Mouse (Mus musculus): ENCODE results near the gene Dusp18. TPM values are rescaled to one million over a fixed set of nuclear protein-coding genes. Genes with fewer than 3 reads are reported as not detected.
"Not testable (repeated sequence)": the region's sequence is repeated elsewhere in the genome, so short reads cannot be mapped to it uniquely, and the experiment has no call there.

Gene Dusp18
- total RNA-seq, 2 experiments from 2014 or later: 23.7 to 26.4 TPM

DNA sequence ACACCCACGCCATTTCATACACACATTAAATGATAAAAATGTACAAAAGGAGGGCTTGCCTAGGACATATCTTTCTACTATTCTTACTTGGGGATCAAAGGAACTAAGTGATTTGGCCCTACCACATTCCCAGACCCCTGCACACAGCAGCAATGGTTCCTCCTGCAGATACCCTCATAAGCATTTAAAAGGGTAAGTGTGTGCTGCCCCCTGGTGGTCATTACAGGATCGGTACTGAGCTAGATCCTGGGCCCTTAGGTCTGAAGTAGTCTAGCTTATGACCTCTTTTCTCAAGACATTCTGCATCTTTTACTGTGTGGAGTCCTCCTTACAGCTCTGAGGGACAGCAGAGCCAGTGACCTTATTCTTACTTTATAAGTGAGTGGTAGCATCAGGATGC lies 15.2 kb upstream of the Dusp18 start:
- peak in 1 of 2 experiments; percentile 76 for DNase-seq (ENCODE audit: low spot score in 2 of 2)
- intact Hi-C loops (cut with DNase I): loop anchor here (5.0 kb wide), 1 partner anchor 73 kb away; no protein-coding TSS in a partner anchor

- intact Hi-C loops (cut with DNase I): loop anchor here (5.0 kb wide), 1 partner anchor 76 kb away; no protein-coding TSS in a partner anchor
Observed at GRCm38 (mm10) chr11:3883711-3884110, 11.3 kb upstream of the Dusp18 start.

GRCm38 (mm10) chr11:3887331-3887730 lies 7.7 kb upstream of the Dusp18 start:
- intact Hi-C loops (cut with DNase I): no loop called here

More at GRCm38 (mm10) chr11:3883711-3884110, 11.3 kb upstream of the Dusp18 start:
- DNase-seq (ENCODE audit: low spot score in 2 of 2): no peak

DNA sequence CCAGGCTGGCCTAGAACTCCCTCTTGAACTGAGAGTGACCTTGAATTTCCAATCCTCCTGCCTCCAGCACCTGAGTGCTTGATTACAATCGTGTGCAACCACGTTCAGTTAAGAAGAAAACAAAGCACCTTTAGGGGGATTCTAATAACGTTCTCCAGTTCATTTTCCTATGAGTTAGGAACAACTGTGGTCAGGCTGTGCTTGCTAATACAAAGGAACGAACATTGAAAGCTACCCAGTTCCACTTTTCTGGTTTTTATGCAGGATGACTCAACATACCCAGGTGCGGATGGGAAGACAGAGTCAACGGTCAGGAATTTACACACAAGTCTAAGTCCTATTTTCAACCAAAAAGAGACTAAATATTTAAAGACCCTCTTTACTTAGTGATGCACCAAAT lies 1.1 kb upstream of the Dusp18 start:
- intact Hi-C loops (cut with DNase I): loop anchor here (2.0 kb wide), 1 partner anchor 19 kb away; no protein-coding TSS in a partner anchor
- DNase-seq (ENCODE audit: low spot score in 2 of 2): no peak

More at GRCm38 (mm10) chr11:3887331-3887730, 7.7 kb upstream of the Dusp18 start:
- no peak for DNase-seq (ENCODE audit: low spot score in 2 of 2)

GRCm38 (mm10) chr11:3895458-3895857 lies 418 bp downstream of the Dusp18 start:
- DNase-seq (ENCODE audit: low spot score in 2 of 2): no peak
- intact Hi-C loops (cut with DNase I): loop anchor here (2.0 kb wide), 1 partner anchor 17 kb away; no protein-coding TSS in a partner anchor

GRCm38 (mm10) chr11:3895933-3896332 lies 893 bp downstream of the Dusp18 start:
- no peak for DNase-seq (ENCODE audit: low spot score in 2 of 2)

DNA sequence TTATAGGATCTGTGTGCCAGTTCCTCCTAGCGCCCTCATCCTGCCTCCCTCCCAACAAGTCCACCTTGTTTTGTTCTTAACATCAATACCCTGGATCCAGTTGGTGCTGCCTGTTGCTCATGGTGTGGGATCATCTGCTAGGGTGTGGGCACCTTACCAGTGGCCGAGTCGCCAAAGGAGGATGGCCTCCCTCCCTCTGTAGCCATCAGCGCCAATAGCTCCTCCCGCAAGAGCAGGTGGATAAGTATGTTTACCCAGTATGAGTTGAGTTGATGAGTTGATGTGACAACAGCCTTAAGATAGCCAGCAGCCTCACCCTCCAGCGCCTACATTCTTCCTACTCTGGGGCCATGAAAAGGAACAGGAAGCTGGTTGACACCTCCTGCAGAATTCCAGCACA lies 5.3 kb downstream of the Dusp18 start:
- DNase-seq (ENCODE audit: low spot score in 2 of 2): no peak
- intact Hi-C loops (cut with DNase I): no loop called here

More at GRCm38 (mm10) chr11:3895933-3896332, 893 bp downstream of the Dusp18 start:
- intact Hi-C loops (cut with DNase I): loop anchor here (2.0 kb wide), 1 partner anchor 17 kb away; no protein-coding TSS in a partner anchor

GRCm38 (mm10) chr11:3902516-3902915 lies 7.5 kb downstream of the Dusp18 start:
- intact Hi-C loops (cut with DNase I): no loop called here
- no peak for DNase-seq (ENCODE audit: low spot score in 2 of 2)

- peak; percentile 43 to 59 for DNase-seq (ENCODE audit: low spot score in 2 of 2)
- intact Hi-C loops (cut with DNase I): no loop called here
Observed at GRCm38 (mm10) chr11:3903046-3903445, 8.0 kb downstream of the Dusp18 start.

- intact Hi-C loops (cut with DNase I): no loop called here
- DNase-seq (ENCODE audit: low spot score in 2 of 2): no peak
Observed at GRCm38 (mm10) chr11:3904673-3905072, 9.6 kb downstream of the Dusp18 start.

DNA sequence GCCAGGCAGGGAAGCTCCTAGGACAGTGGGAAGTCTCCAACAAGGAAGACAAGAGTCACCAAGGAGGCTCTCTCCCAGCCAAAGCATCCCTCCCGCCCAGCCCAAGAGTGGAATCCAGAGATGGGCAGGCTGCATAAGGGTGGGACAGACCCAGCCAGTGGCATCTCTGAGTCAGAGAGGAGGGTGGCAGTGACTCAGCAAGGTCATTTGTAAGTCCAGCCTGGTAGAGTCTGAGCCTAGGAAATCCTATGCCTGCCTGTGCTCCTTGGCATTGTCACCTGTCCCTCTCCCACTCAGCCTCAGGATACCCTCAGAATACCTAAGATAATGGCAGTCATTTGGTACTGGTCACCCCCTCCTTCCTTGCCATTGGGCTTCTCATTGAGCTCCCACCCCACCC lies 10.4 kb downstream of the Dusp18 start:
- no peak for DNase-seq (ENCODE audit: low spot score in 2 of 2)
- intact Hi-C loops (cut with DNase I): no loop called here

DNA sequence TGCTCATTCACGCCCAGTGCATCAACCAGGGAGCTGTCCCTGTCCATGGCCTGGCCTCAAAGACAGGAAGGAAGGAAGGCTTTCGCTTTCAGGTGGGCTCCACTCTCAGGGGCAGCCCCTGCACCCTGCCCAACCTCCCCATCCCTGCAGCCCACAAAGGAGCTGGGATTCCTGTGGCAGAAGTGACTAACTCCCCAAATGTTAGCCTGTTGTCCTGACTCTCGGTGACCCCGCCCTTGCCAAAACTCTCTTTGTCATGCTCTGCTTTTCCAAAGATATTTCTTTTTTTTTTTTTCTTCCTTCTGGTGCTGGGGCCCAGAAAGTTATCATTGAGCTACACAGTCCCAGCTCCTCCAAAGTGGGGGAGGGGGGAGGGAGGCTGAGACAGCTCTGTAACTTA lies 14.2 kb downstream of the Dusp18 start:
- DNase-seq (ENCODE audit: low spot score in 2 of 2): no peak
- intact Hi-C loops (cut with DNase I): no loop called here

DNA sequence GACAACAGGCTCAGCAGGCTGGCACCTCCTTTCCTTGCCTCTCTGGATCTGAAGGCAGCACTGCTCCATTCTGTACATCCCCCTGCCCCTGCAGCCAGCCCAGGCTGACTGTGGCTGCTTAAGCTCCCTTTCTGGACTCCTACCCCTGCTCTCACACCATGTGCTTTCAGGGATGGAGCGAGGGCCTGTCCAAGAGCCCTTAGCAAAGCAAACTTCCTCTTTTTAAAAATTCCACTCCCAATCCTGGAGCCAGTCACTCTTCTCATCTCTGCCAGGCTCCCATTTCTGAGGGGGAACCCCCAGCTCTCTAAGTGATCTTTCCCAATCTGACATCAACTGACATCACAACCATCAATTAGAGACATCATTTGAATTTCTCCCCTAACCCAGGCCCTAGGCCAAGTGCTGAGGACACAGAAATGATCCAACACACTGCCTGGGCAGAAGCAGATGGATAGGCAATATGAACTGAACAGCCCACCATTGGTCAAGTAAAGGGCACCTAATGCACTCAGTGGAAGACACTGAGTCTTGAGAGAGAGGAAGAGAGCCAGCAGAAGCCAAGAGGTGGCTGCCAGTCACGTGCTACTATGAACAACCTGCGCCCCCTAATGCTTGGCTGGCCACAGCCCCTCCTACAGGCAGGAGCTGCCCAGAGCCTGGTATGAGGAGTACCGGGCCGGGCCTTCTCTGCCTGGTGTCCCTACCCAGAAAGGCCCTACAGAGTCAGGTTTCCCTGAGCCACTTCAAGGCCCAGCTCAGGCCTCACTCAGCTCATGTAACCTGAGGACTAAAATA lies 15.7 kb downstream of the Dusp18 start:
- no peak for DNase-seq (ENCODE audit: low spot score in 2 of 2)
- intact Hi-C loops (cut with DNase I): loop anchor here (5.0 to 10.0 kb wide), 4 partner anchors 78 to 456 kb away; partner anchors contain the start of gene Rnf185

- intact Hi-C loops (cut with DNase I): loop anchor here (5.0 to 10.0 kb wide), 4 partner anchors 79 to 457 kb away; partner anchors contain the start of gene Rnf185
- DNase-seq (ENCODE audit: low spot score in 2 of 2): not testable (repeated sequence)
Observed at GRCm38 (mm10) chr11:3911440-3911839, 16.4 kb downstream of the Dusp18 start.

- peak; percentile 31 to 42 for DNase-seq (ENCODE audit: low spot score in 2 of 2)
- intact Hi-C loops (cut with DNase I): loop anchor here (2.0 to 10.0 kb wide), 5 partner anchors 17 to 457 kb away; partner anchors contain the start of genes 4921536K21Rik, Dusp18 and Rnf185
Observed at GRCm38 (mm10) chr11:3912100-3912874, 17.2 kb downstream of the Dusp18 start.

GRCm38 (mm10) chr11:3912875-3913271 lies 17.8 kb downstream of the Dusp18 start:
- intact Hi-C loops (cut with DNase I): loop anchor here (2.0 to 10.0 kb wide), 5 partner anchors 18 to 458 kb away; partner anchors contain the start of genes 4921536K21Rik, Dusp18 and Rnf185
- peak; percentile 54 to 55 for DNase-seq (ENCODE audit: low spot score in 2 of 2)

DNA sequence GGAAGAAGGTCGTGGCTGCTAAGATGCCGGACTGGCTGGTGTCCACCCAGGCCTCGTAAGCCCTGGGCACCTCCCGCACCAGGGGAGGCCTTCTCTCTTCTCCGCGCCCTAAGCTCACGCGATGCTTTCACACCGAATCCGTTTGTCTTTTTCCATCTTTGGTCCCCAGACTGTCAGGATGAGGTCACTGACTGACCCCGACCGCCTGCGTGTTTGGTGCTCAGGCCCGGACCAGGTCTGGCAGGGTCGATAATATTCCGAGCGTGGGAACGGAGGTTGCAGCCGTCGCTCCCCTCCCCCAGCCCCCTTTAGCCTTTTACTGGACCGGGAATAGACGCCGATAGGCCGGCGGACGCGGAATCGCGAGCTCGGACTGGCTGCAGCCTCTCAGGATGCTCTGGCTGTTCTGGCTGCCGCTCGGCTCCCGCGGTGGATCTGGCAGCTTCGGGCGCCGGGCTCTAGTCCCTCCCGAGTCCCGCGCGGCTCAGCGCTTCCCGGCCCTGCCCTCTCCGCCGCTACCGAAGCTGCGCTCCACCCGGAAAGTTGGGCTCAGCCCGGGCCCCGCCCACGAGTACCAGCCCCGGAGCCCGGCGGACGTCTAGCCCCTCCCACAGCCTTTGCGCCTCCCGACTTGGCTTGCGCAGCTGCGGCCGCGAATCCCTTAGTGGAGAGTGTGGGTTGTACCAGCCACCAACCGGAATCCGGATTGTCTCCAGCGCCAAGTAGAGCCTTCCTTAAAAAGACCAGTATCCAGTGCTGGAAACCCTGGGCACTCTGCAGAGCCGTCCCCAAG lies 18.5 kb downstream of the Dusp18 start:
- intact Hi-C loops (cut with DNase I): loop anchor here (2.0 to 10.0 kb wide), 5 partner anchors 19 to 459 kb away; partner anchors contain the start of genes 4921536K21Rik, Dusp18 and Rnf185
- DNase-seq (ENCODE audit: low spot score in 2 of 2): peak; percentile 94 to 95

GRCm38 (mm10) chr11:3914109-3914840 lies 19.2 kb downstream of the Dusp18 start, which contains the start of gene Slc35e4:
TSS of gene Slc35e4 (minus strand) at chr11:3914664.
- intact Hi-C loops (cut with DNase I): loop anchor here (5.0 to 10.0 kb wide), 4 partner anchors 82 to 459 kb away; partner anchors contain the start of gene Rnf185
- DNase-seq (ENCODE audit: low spot score in 2 of 2): peak; percentile 81

All from left cerebral cortex, postnatal 36 days (tissue).